Mouse (Mus musculus) left cerebral cortex, postnatal 10 days (tissue): ENCODE measurements around the gene Zfp106. TPM values are rescaled to one million over a fixed set of nuclear protein-coding genes. Genes with fewer than 3 reads are reported as not detected.
"Not testable (repeated sequence)": the region's sequence is repeated elsewhere in the genome, so short reads cannot be mapped to it uniquely, and the experiment has no call there.

Source experiments
- DNase-seq, 2 experiments: peaks; one replicate each; pipeline ENCODE4 v3.0.0; 2021 to 2022; ENCODE audit warnings: low spot score in 2 of 2, mixed read lengths in 1 of 2; ENCODE audit errors: extremely low spot score in 1 of 2
- intact Hi-C: fragments of 180-260 bp; cut with DNase I; formaldehyde crosslinking; loops from one replicate; pipeline ENCODE4 v1.15.1; 2025
- total RNA-seq, 2 experiments: library from RNA; stranded (reverse); gene quantifications; 2 replicates each; pipeline ENCODE4 v1.2.3; 2021

Gene Zfp106
- total RNA-seq = 100 to 1,000 TPM in 1 of 2 experiments, 10 to 100 TPM in 1; 83.8 to 101 TPM

DNA sequence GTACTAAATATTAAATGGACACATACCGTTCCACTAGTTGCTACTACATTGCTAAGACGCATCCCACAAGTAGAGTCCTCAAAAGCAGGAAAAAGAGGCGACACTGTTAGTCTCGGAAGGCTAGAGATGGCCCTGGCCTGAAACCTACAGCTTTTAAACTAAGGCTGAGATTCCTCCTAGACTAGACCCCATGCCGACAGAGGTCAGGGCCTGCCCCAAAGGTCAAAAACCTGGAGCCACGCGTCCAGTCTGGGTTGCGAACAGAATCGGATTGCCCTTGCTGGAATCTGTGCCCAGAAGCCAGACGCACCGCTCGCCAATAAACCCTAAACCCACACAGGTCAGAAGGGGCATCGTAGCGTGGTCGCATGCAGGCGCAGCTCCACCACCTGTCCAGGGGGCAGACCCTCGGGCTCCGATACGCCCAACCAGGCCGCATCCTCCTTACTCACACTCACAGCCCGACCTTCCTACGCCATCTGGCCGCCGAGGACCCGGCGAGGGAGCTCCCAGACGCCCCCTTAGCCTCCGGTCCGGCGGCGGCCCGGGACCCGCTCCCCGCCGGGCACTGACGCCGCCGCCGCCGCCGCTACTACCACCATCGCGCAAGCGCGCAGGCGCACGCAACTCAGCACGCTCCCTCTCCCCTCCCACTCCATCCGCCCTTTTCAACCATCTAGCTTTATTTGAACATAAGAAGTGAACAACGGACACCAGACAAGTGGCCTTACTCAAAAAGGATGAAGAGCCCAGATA is at the start of gene Zfp106:
Zfp106 (minus strand) TSS at position 609 of the 756 bp plus-strand sequence.
- peak; percentile 85 to 92 for DNase-seq
- intact Hi-C loops = loop anchor here (2.0 to 10.0 kb wide), 2 partner anchors 43 to 91 kb away; no protein-coding TSS in a partner anchor

- DNase-seq = peak; percentile 91 to 96
- intact Hi-C loops = no loop called here
Measured at GRCm38 (mm10) chr2:120608830-120609723, 45.4 kb upstream of the Zfp106 start, which contains the start of the genes Haus2 and Lrrc57. Gene Haus2, plus strand, starts transcription at chr2:120609383. Gene Lrrc57, minus strand, starts transcription at chr2:120609520.

GRCm38 (mm10) chr2:120606021-120606690 is 42.5 kb upstream of the Zfp106 start:
- no peak for DNase-seq
- intact Hi-C loops = loop anchor here (2.0 kb wide), 1 partner anchor 43 kb away; the partner anchor contains the start of gene Zfp106

DNA sequence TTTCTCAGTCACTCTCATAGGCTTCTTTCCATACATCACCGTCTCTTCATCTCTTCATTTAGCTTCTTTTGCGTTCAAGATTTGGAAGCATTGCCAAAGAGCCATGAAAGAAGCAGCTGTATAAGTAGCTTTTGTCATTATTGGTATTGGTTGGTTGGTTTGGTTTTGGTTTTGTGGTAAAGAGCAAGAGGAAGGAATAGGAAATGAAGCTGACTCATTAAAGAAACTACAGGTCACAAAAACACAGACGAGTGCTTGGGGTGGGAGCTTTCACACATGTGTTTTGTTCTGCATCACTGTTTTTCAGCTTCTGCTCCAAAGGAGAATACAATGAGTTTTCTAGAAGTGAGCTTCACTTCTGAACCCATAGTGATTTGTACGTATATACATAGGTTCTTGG is 35.9 kb upstream of the Zfp106 start:
- intact Hi-C loops = no loop called here
- no peak for DNase-seq

- DNase-seq = no peak
- intact Hi-C loops = no loop called here
Measured at GRCm38 (mm10) chr2:120597734-120598133, 34.1 kb upstream of the Zfp106 start.

DNA sequence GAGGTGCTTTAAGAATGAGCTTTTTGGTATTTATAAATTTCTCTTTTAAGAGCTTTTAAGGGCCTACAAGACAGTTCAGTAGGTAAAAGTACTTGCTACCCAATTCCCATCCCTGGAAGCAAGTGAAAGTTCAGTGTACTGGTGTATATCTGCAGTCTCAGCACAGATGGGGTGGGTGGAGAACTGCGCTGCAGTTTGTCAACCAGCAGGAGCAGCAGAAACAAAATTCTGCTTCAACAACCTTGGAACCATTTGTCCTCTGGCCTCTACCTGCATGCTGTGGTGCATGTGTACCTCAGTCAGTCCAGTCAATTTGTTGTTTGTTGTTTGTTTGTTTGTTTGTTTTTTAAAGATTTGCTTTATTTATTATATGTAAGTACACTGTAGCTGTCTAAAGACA is 28.6 kb upstream of the Zfp106 start:
- no peak for DNase-seq
- intact Hi-C loops = no loop called here

DNA sequence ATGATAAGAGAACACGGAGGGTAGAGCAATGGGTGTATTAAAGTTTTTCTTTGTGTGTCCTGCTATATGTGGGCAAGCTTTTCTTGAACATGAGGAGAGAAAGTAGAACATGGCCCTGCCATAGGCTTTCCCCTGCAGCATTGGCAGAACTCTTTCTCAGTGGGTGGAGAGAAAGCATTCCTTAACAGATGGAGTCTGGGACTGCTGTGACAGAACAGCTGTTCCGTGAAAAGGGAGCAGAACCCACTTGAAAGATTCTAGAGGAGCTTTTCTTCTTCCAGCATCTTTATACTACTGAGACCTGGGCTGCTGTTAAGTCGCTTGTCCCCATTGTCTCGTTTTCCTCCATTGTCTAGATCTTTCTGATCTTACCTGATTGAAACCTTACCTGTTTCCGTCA is 26.1 kb upstream of the Zfp106 start:
- intact Hi-C loops = no loop called here
- peak in 1 of 2 experiments; percentile 51 for DNase-seq

- no peak for DNase-seq
- intact Hi-C loops = no loop called here
Measured at GRCm38 (mm10) chr2:120578286-120578685, 14.6 kb upstream of the Zfp106 start.

DNA sequence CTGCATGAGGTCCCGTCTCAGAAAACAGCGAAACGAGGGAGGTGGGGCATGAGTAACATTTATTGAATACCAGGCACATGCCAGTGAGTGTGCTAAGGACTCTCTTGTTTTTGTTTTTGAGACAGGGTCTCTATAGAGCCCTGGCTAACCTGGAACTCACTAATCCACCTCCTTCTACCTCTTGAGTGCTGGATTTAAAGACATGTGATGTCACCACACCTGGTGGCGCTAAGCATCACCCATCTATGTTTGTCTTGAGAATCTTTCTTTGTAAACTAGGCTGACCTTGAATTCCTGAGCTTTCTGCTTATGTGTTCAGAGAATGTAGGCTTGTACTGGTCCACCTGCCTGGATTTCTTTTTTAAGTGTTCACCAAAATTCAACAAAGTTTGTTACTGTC is 14.2 kb upstream of the Zfp106 start:
- DNase-seq = no peak
- intact Hi-C loops = no loop called here

GRCm38 (mm10) chr2:120575978-120576377 is 12.3 kb upstream of the Zfp106 start:
- intact Hi-C loops = no loop called here
- DNase-seq = no peak

GRCm38 (mm10) chr2:120575121-120575520 is 11.5 kb upstream of the Zfp106 start:
- intact Hi-C loops = no loop called here
- DNase-seq = no peak

GRCm38 (mm10) chr2:120572161-120572560 is 8.5 kb upstream of the Zfp106 start:
- DNase-seq, intact Hi-C loops: not testable (repeated sequence)

- intact Hi-C loops = no loop called here
Measured at GRCm38 (mm10) chr2:120571081-120571480, 7.4 kb upstream of the Zfp106 start.

GRCm38 (mm10) chr2:120567798-120568320 is 4.2 kb upstream of the Zfp106 start:
- DNase-seq = no peak
- intact Hi-C loops = loop anchor here (10.0 kb wide), 1 partner anchor 87 kb away; no protein-coding TSS in a partner anchor

More at GRCm38 (mm10) chr2:120571081-120571480, 7.4 kb upstream of the Zfp106 start:
- no peak for DNase-seq

GRCm38 (mm10) chr2:120566886-120567797 is 3.5 kb upstream of the Zfp106 start, which contains the start of gene Snap23:
Gene Snap23, plus strand, starts transcription at chr2:120567671.
- intact Hi-C loops = loop anchor here (10.0 kb wide), 1 partner anchor 88 kb away; no protein-coding TSS in a partner anchor

DNA sequence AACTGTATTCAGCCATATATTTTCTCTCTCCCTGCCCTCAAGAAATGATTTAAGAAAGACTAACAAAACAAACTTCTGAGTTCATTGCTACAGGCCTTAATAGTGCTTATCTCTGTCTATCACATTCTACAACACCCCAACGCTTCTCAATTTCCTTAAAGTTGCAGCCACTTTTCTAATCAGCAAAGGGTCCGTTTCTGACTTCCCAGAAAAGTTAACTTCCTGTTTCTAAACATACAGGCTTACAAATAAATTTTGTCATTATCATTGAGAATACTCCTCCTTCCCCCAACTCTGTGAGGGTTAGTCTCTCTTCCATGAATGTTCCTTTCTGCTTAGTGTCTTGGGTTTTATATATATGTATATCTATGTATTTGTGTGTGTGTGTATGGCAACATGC is 1.7 kb upstream of the Zfp106 start:
- DNase-seq = no peak
- intact Hi-C loops = loop anchor here (10.0 kb wide), 1 partner anchor 89 kb away; no protein-coding TSS in a partner anchor

More at GRCm38 (mm10) chr2:120566886-120567797, 3.5 kb upstream of the Zfp106 start, which contains the start of gene Snap23:
- DNase-seq = peak; percentile 90 to 95

DNA sequence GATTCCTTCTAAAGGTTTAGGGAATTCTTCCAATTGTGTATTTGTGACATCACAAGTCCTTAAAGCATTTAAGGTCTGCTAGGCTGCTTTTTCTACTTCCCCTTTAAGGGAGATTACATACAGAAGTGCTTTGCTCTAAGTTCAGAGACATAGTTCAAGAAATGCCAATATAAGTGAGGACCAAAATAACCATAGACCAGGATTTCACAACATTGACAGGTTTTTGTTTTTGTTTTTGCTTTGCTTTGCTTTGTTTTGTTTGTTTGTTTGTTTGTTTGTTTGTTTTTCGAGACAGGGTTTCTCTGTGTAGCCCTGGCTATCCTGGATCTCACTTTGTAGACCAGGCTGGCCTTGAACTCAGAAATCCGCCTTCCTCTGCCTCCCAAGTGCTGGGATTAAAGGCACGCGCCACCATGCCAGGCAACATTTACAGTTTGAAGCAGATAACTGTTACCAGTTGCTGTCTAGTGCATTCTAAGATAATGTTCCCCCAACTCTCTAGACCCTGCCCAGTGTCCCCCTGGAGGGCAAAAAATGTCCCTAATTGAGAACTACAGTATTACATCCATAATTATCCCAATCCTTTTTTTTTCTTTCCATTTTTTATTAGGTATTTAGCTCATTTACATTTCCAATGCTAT is 1.0 kb upstream of the Zfp106 start:
- intact Hi-C loops = loop anchor here (10.0 kb wide), 1 partner anchor 90 kb away; no protein-coding TSS in a partner anchor
- not testable (repeated sequence) for DNase-seq
